Mouse (Mus musculus) cerebellum, adult 9-11 months (tissue): ENCODE data around the gene Rin1.
A peak's percentile ranks its signal among the peaks of the same experiment; 100 is the strongest.

Experiments
- DNase-seq: peaks from one replicate; pipeline ENCODE4 v3.0.0; 2022

The Rin1 gene

GRCm38 (mm10) chr19:5069978-5070377 lies 19.7 kb downstream of the Rin1 start:
- peak; percentile 34 for DNase-seq

GRCm38 (mm10) chr19:5071077-5071476 lies 20.8 kb downstream of the Rin1 start:
- DNase-seq, result peak; percentile 41

GRCm38 (mm10) chr19:5071545-5072369 lies 21.5 kb downstream of the Rin1 start:
- DNase-seq, result peak; percentile 71

DNA sequence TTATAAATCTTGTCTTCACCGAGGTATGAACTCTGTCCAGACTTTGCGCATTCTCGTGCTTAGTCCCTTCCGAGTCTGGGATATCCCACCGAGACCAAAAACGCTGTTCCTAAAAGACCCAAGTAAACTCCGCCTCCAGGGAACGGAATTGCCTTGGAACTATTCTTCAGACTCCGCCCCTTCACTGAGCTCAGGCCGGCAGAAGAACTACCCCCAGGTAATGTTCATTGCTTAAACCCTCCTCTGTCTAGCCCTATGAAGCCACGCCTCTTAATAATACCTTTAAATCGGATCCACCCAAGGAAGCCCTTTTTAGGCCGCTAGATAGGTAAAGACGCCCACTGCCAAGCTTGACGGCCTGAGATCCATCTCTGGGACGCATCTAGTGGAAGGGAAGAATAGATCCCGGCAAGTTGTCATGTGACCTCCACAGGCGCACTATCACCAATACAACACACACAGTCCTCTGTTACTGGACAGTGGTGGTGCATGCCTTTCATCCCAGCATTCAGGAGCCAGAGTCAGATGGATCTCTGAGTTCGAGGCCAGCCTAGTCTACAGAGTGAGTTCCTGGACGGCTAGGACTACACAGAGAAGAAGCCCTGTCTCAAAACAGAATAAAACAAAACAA lies 22.2 kb downstream of the Rin1 start:
- peak; percentile 34 for DNase-seq

GRCm38 (mm10) chr19:5073028-5073427 lies 22.7 kb downstream of the Rin1 start:
- peak; percentile 47 for DNase-seq

DNA sequence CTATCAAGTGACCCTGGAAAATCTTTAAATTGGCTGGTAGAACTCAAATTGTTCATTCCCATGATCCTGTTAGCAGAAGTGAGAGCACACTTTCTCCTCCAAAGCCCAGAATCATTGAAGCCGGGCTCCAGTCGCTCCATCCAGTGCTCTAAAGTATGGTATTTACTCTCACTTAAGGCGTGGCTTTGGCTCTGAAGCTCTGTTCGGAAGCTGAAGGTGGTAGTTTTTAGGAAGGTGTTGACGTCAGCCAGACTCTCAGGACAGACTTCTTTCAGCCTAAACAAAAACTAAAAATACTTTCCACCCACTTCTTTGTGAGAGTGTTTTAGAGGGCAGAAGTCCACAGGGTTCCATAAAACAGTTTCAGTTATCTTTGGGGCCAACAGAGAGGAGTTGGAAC lies 23.2 kb downstream of the Rin1 start:
- DNase-seq, result no peak

DNA sequence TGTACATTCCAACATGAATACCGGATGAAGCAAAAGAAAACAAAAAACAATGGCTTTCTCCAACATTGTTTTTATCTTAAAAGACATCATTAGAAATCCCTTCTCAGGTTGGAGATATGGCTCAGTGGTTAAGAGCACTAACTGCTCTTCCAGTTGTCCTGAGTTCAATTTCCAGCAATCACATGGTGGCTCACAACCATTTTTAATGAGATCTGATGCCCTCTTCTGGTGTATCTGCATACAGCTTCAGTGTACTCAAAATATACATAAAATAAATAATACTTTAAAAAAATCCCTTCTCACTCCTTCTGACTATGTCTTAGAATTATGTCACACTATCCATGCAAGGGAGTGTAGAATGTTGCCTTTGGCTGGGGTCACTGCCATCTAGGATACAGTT lies 29.0 kb downstream of the Rin1 start:
- DNase-seq, result no peak

DNA sequence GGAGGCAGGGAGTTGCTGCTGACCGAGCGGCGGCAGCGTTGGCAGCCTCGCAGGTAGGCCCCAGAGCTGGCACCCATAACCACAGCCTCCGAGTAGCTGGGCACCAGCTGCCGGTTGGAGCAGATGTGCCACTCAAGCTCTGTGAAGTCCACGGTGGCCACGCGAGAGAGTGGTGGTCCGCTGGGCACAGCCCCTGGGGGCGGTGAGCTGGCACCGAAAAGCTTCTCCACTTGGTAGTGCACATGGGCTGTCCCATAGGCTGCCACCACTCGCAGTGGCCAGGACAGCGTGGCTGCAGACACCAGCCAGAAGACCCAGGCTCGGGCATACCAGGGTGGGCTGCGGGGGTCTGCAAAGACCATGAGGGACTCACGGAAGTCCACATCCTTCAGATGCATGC lies 31.7 kb downstream of the Rin1 start:
- DNase-seq, result peak; percentile 62

DNA sequence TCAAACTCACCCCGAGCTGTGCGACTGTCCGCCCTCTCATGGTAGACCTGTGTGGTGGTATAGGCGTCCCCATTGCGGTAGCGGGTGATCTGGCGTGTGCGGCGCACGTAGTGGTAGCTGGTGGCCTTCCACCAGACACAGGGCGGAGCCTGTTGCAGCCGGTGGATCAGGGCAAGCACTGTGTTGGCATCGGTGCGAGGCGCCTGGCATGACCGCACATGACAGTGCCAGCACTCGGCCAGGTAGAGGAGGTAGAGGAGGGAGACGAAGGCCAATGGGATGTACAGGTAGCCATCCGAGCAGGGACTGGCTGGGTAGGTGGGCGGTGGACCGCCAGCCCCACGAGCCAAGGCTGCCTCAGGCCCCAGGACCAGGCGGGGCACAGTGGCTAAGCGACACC lies 32.3 kb downstream of the Rin1 start:
- peak; percentile 72 for DNase-seq

DNA sequence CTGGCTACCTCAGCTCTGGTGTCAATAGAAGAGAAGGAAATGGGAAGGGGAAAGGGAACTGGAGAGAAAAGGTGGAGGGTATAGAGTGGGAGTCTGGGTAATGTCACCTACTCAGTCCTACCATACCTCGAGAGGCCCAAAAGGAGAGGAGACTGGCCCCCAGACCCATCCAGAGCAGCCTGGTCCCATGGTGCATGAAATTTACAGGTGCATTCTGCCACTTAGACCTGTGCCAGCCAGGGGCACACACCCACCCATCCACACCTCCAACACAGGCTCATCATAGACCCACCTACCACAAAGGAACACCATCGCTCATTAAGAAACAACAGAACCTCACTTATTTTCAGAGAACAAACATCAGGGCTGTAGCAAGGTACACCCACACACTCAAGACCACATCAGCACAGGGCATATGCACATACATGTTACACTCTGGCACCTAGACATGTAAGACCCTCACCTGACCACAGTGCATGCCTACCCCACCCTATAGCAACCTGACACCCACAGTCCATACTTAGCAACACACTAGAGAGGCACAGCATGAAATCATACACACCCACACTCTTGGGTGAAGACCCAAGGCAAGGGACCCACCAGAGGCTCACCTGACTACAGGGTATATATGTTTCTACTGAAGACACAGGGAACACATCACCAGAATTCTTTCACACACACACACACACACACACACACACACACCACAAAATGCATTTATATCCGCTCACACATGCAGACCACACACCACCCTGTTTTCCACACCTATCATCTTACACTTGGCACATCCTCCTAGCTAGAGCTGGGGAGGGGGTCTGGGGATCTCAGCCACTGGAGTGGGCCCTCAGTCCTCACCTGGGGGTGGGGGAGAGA lies 33.9 kb downstream of the Rin1 start:
- peak; percentile 57 for DNase-seq

DNA sequence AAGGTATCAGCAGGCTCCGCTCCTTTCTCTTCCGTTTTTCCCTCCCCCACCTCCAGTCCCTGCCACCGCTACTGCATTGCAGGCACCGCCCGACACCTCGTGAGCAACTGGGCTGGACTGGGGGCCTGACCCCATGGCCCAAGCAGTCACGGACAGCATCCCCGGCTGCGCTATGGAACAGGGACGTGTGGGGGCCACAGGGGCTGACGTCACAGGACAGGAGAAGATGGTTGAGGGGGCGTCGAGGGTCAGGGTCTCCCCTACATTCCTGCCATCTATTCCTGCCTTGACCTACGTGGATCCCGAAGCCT lies 34.5 kb downstream of the Rin1 start:
- DNase-seq, result no peak

DNA sequence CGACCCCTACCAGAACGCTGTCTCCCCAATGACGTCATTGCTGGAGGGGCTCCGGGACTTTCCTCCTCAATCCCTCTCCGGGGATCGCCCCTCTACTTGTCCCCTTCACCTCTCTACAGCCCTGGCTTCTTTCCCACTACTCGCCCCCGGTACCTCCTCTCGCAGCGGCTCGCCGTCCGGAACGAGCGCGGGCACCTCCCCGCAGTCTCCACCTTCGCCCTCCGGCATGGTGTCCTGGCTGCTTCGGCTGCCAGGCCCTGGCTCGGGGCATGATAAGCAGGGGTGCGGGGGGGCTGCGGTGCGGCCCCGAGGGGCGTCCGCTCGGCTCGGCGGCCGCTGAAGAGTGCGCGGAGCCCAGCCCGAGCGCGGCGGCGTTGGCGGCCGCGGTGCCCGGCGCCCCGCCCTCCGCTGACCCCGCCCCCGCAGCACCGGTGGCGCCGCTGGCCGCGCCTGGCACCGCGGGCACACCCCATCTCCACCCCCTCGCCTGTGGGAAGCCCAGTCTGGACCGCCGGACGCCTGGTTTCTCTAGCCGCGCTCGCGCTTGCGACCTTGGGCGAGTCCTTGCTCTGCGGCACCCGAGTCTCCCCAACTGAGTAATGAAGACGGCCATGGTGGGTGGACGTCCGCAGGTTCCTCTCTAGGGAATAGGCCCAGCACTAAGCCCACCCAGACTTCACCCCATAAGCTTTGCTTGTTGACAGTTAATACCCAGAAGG lies 35.0 kb downstream of the Rin1 start, which contains the start of gene Tmem151a:
Gene Tmem151a, minus strand, starts transcription at position 387 of the 719 bp plus-strand sequence.
- DNase-seq, result peak; percentile 84

GRCm38 (mm10) chr19:5086533-5086932 lies 36.3 kb downstream of the Rin1 start:
- peak; percentile 29 for DNase-seq

DNA sequence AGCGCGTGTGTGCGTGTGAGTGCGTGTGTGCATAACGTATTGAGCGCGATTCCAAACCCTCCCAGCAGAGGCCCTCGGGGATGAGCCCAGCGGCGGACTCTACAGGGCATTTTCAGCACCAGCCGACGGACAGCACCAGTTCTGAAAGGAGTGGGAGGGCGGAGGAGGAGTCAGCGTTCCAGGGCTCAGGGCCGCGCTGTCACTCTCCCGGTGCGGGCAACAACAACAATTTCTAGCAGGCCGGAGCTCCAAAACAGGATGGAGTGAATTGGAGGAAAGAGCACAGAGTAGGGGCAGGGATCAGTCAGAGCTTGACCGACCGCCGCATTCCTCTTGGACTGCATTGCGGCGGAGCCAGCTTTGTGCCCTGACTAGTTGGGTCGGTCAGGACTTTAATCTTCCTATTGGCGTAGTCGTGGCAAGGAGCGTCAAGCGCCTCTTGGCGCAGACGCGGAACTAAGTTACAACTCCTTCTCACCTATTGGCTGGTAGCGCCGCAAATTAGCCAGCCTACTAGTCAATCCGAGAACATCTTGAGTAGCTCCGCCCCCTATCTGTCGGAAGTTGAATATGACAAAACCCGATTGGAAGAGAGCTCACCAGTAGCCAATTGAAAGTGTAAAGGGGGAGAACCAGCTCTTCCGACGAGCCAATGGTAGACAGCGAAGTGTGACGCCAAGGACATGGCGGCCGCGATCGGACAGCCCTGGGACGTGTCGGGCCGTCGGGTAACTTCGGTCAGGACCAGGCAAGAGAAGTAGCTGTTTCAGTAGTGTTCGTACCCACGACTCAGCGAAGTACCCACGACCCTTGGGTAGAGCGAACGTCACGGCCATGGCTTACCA lies 37.8 kb downstream of the Rin1 start, which contains the start of gene Yif1a:
Gene Yif1a, plus strand, starts transcription at position 655 of the 845 bp plus-strand sequence.
- DNase-seq, result peak; percentile 99

DNA sequence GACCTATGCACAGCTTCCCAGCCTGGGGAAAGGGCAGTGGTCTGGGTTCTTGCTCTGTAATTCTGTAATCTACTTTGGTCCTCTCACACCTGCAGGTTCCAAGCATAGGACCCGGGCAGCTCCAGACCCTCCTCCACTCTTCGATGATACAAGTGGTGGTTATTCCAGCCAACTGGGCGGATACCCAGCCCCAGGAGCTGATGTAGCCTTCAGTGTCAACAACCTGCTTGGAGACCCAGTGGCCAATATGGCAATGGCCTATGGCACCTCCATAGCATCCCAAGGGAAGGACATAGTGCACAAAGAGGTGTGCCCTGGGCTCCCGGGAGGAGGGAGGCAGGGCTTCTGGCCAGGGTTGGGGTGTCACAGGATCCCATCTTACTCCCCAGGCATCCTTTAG lies 39.0 kb downstream of the Rin1 start:
- peak; percentile 68 for DNase-seq

DNA sequence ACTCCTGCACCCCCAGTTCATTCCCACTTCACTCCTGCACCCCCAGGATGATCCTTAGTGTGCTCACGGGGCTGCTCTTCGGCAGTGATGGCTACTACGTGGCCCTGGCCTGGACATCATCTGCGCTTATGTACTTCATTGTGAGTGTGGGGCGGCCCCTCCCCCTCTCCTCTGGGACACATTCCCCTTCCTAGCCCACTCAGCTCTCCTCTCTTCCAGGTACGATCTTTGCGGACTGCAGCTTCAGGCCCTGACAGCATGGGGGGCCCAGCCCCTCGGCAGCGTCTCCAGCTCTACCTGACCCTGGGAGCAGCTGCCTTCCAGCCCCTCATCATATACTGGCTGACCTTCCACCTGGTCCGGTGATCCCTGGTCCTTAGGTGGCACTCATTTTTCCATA lies 41.8 kb downstream of the Rin1 start:
- DNase-seq, result peak; percentile 58

DNA sequence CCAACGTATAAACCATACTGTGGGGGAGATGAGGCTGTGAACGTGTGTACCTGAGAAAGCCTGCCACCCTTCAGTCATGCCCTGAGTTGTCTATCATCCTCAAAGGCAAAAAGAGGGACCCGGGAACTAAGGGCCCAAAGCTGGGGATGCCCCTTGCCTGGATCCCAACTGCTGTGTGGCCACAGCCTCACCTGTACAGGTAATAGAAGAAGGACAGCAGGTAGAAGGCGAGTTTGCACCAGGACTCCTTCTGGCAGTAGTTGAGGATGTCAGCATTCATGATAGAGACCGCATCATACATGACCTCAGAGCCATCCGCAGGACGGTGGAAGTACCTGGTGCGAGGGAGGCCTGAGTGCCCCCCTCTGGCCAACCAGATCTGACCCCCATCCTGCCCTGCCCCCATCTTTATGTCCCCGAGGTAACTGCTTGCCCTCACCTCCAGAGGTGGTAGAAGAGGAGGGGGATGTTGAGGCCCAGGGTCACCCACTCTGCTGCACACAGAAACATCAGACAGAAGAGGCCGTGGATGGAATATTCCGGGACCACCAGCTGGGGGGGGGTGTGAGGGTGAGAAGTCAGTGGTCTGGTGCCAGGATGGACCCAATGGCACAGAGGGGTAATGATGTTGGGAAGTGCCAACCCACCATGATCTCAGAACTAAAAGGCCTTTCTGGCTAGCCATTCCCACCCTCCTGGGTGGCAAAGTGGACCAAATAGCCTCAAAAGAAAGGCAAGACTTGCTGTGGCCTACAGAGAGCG lies 43.4 kb downstream of the Rin1 start:
- peak; percentile 77 for DNase-seq

GRCm38 (mm10) chr19:5094243-5094632 lies 44.0 kb downstream of the Rin1 start:
- peak; percentile 94 for DNase-seq

DNA sequence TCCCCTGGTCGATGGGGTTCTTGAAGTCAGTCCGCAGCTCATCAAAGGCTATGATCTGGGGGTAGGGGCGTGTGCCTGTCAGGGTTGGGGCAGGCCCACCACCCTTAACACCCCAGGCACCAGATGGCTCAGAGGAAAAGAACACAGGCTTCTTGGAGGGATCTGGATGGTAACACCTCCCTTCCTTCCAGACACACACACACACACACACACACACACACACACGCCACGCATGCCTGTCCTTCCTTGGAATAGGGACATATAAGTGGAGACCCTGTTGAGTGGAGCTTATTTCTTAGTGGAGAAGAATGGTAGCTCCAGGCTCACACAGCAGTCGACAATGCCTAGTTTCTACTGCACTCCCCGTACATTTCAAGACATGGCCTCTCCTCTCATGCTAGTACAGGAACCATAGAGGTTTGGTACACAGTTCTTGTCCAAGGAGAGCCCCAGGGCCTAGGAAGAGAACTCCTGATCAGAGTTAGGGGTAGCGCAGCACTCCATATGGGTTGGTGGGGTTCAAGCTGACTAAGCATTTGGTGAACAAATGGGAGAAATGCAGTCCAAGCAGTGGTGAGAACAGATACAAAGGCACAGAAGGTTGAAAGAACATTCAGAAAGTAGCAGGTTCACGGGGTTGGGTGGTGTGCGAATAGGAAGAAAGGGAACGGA lies 44.6 kb downstream of the Rin1 start:
- DNase-seq, result no peak

- DNase-seq, result peak; percentile 65
Measured at GRCm38 (mm10) chr19:5095887-5096474, 45.7 kb downstream of the Rin1 start.
